Mouse (Mus musculus) cortical plate, adult 2 months (tissue): ENCODE data around the gene Anp32a. TPM values are rescaled to one million over a fixed set of nuclear protein-coding genes. Genes with fewer than 3 reads are reported as not detected.

Source experiments
- H3K27ac ChIP-seq: fragments of 200-500 bp; 2 replicates; pipeline ENCODE4 v1.5.1; 2012; ENCODE audit warnings: low read length, control low read depth, inconsistent platforms; ENCODE audit not compliant: insufficient read depth
- H3K4me1 ChIP-seq: fragments of 200-500 bp; 2 replicates; pipeline ENCODE4 v1.6.1; 2011; ENCODE audit warnings: low read length; ENCODE audit not compliant: control insufficient read depth, insufficient read depth
- H3K4me3 ChIP-seq: fragments of 200-500 bp; 2 replicates; pipeline ENCODE4 v1.5.1; 2011; ENCODE audit warnings: mild to moderate bottlenecking, low read length, control low read depth; ENCODE audit not compliant: insufficient read depth
- CTCF ChIP-seq: fragments of 200-500 bp; IDR thresholded peaks from 2 replicates; pipeline ENCODE4 v1.5.1; 2011; ENCODE audit warnings: mild to moderate bottlenecking, control low read depth, low read length; ENCODE audit not compliant: insufficient read depth; ENCODE audit errors: extremely low read depth
- POLR2A ChIP-seq: fragments of 200-500 bp; IDR thresholded peaks from 2 replicates; pipeline ENCODE4 v1.6.1; 2011; ENCODE audit warnings: mild to moderate bottlenecking, low read length, control low read depth; ENCODE audit not compliant: insufficient read depth; ENCODE audit errors: extremely low read depth
- polyA plus RNA-seq: library from polyadenylated mRNA; depleted of rRNA; stranded (reverse); fragments of >200 nt; gene quantifications from 2 replicates; pipeline ENCODE4 v1.2.3, GENCODE M21; 2012; rRNA removed

The Anp32a gene
- 344 and 411 TPM in 2 replicates for polyA plus RNA-seq

GRCm38 (mm10) chr9:62341123-62341486, at the start of gene Anp32a:
Anp32a (plus strand) TSS chr9:62341293.
- Histone ChIP-seq H3K4me1 (peaks cover 1% of the 10 kb centered on the region; the same call in 1 of the 2 replicates), H3K27ac (peak within 1 kb of the TSS; percentile 86), H3K4me3 (peak within 1 kb of the TSS; percentile 94)
- TF ChIP-seq POLR2A (peak; percentile 72), CTCF (no peak)

GRCm38 (mm10) chr9:62295006-62295698, 45.9 kb upstream of the Anp32a start:
- Histone ChIP-seq H3K4me3 (no peak overlapping the region), H3K4me1 (no peaks in the 10 kb centered on the region; the same call in 1 of the 2 replicates), H3K27ac (no peak overlapping the region)
- TF ChIP-seq CTCF (peak; percentile 96), POLR2A (no peak)

- no peak overlapping the region for H3K4me3 ChIP-seq
- no peak for TF ChIP-seq CTCF
- TF ChIP-seq POLR2A, result no peak
- H3K4me1 ChIP-seq, result no peaks in the 10 kb centered on the region; the same call in 1 of the 2 replicates
- no peak overlapping the region for H3K27ac ChIP-seq
Observed at GRCm38 (mm10) chr9:62296891-62297290, 44.2 kb upstream of the Anp32a start.

GRCm38 (mm10) chr9:62315556-62315955, 25.5 kb upstream of the Anp32a start:
- Histone ChIP-seq H3K27ac (no peak overlapping the region), H3K4me1 (no peaks in the 10 kb centered on the region), H3K4me3 (no peak overlapping the region)
- TF ChIP-seq POLR2A, result no peak
- TF ChIP-seq CTCF, result no peak

- TF ChIP-seq CTCF, result no peak
- TF ChIP-seq POLR2A, result no peak
- Histone ChIP-seq H3K4me3 (no peak overlapping the region), H3K27ac (no peak overlapping the region), H3K4me1 (no peaks in the 10 kb centered on the region)
Observed at GRCm38 (mm10) chr9:62318729-62319128, 22.4 kb upstream of the Anp32a start.

GRCm38 (mm10) chr9:62323816-62324215, 17.3 kb upstream of the Anp32a start:
- TF ChIP-seq CTCF, result no peak
- no peak for TF ChIP-seq POLR2A
- Histone ChIP-seq H3K27ac (no peak overlapping the region), H3K4me1 (no peaks in the 10 kb centered on the region), H3K4me3 (no peak overlapping the region)

- Histone ChIP-seq H3K4me1 (no peaks in the 10 kb centered on the region), H3K27ac (no peak overlapping the region), H3K4me3 (no peak overlapping the region)
- TF ChIP-seq CTCF, result no peak
- TF ChIP-seq POLR2A, result no peak
Observed at GRCm38 (mm10) chr9:62325965-62326364, 15.1 kb upstream of the Anp32a start.

- Histone ChIP-seq H3K4me1 (no peaks in the 10 kb centered on the region), H3K27ac (no peak overlapping the region), H3K4me3 (no peak overlapping the region)
Observed at GRCm38 (mm10) chr9:62334298-62334825, 6.7 kb upstream of the Anp32a start.

GRCm38 (mm10) chr9:62335396-62335795, 5.7 kb upstream of the Anp32a start:
- Histone ChIP-seq H3K4me3 (no peak overlapping the region), H3K4me1 (peaks cover 1% of the 10 kb centered on the region; the same call in 1 of the 2 replicates), H3K27ac (no peak overlapping the region)
- TF ChIP-seq CTCF (no peak), POLR2A (no peak)

More at GRCm38 (mm10) chr9:62334298-62334825, 6.7 kb upstream of the Anp32a start:
- no peak for TF ChIP-seq POLR2A
- peak; percentile 20; the same call in 1 of the 2 replicates for TF ChIP-seq CTCF

- H3K4me3 ChIP-seq, result no peak overlapping the region
- no peak overlapping the region for H3K27ac ChIP-seq
- H3K4me1 ChIP-seq, result peaks cover 1% of the 10 kb centered on the region; the same call in 1 of the 2 replicates
- no peak for TF ChIP-seq CTCF
- no peak for TF ChIP-seq POLR2A
Observed at GRCm38 (mm10) chr9:62337924-62338635, 3.0 kb upstream of the Anp32a start.
